Mouse (Mus musculus) neutrophil, adult 59 days (primary cell): ENCODE results near the gene Sox10. TPM values are rescaled to one million over a fixed set of nuclear protein-coding genes. Genes with fewer than 3 reads are reported as not detected.

ENCODE experiments used
- total RNA-seq, 2 experiments: library from RNA; stranded (reverse); gene quantifications; 1 replicate in 1 of 2; 2 replicates in 1 of 2; pipeline ENCODE4 v1.2.4; 2023

Sox10 gene
- not detected for total RNA-seq

GRCm38 (mm10) chr15:79165140-79165539, at the start of gene Sox10:
Sox10 (minus strand) TSS chr15:79165240.

GRCm38 (mm10) chr15:79140866-79141565, 24.0 kb downstream of the Sox10 start, which contains the start of the genes Polr2f and 1700088E04Rik:
Polr2f (plus strand) TSS chr15:79141009.
1700088E04Rik (minus strand) TSS chr15:79141253.

GRCm38 (mm10) chr15:79108421-79109320, 56.4 kb downstream of the Sox10 start, which contains the start of gene Micall1:
Micall1 (plus strand) TSS chr15:79108898.

Other genes with a start within 250 kb of the Sox10 start
- 100 to 1,000 TPM; 190 to 293 TPM for gene Lgals1, start 238.5 kb downstream of the Sox10 start, total RNA-seq
- 10 to 100 TPM; 16.7 to 22.5 TPM for gene Nol12, start 230.3 kb downstream of the Sox10 start, total RNA-seq
- gene Triobp, start 217.5 kb downstream of the Sox10 start, total RNA-seq: 100 to 1,000 TPM; 163 to 195 TPM
- gene H1f0, start 136.8 kb downstream of the Sox10 start, total RNA-seq: 10 to 100 TPM; 20.2 to 25.9 TPM
- not detected for gene Galr3, start 123.4 kb downstream of the Sox10 start, total RNA-seq
- gene Ankrd54, start 102.3 kb downstream of the Sox10 start, total RNA-seq: 10 to 100 TPM; 17.2 to 18.7 TPM
- gene Eif3l, start 90.1 kb downstream of the Sox10 start, total RNA-seq: 10 to 100 TPM; 60.8 to 68.5 TPM
- gene Micall1, start 56.3 kb downstream of the Sox10 start, total RNA-seq: 10 to 100 TPM; 13.8 to 14.1 TPM
- gene Polr2f, start 24.2 kb downstream of the Sox10 start, total RNA-seq: 10 to 100 TPM; 23.0 to 24.9 TPM
- gene 1700088E04Rik, start 24.0 kb downstream of the Sox10 start, total RNA-seq: not detected
- gene Pick1, start 63.9 kb upstream of the Sox10 start, total RNA-seq: 1 to 10 TPM; 5.8 to 7.4 TPM
- under 1 TPM; 0.16 to 0.18 TPM for gene Gm49486, start 64.2 kb upstream of the Sox10 start, total RNA-seq
- gene Slc16a8, start 89.5 kb upstream of the Sox10 start, total RNA-seq: not detected
- gene Baiap2l2, start 120.3 kb upstream of the Sox10 start, total RNA-seq: not detected
- gene Pla2g6, start 163.2 kb upstream of the Sox10 start, total RNA-seq: 1 to 10 TPM; 5.4 to 8.4 TPM
- 10 to 100 TPM; 12.0 to 15.1 TPM for gene Maff, start 181.4 kb upstream of the Sox10 start, total RNA-seq
- gene Tmem184b, start 238.3 kb upstream of the Sox10 start, total RNA-seq: 10 to 100 TPM; 68.6 to 77.2 TPM